Mouse (Mus musculus): ENCODE results near the gene Itsn2. TPM values are rescaled to one million over a fixed set of nuclear protein-coding genes. Genes with fewer than 3 reads are reported as not detected.
"Not testable (repeated sequence)": the region's sequence is repeated elsewhere in the genome, so short reads cannot be mapped to it uniquely, and the experiment has no call there.

The Itsn2 gene
- polyA plus RNA-seq, 1 experiment from 2014 or later, result 13.0 TPM

DNA sequence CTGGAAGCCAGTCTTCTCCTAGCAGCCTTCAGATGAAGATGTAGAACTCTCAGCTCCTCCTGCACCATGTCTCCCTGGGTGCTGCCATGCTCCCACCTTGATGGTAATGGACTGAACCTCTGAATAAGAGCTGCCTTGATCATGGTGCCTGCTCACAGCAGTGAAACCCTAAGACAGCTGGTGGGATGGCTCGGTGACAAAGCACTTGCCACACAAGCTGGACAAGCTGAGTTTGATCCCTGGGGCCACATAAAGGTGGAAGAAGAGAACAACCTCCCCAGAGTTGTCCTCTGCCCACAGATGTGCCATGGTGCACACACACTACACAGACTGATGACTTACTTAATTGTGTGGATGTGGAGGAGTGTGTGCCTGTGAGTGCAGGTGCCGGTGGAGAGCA lies 95.9 kb downstream of the Itsn2 start:
- no peak for DNase-seq (ENCODE audit: low spot score)
- no peak overlapping the region for H3K4me3 ChIP-seq (ENCODE audit: low read depth, low read length)
- no peak overlapping the region for H3K27ac ChIP-seq (ENCODE audit: low read depth, low read length)
- H3K9ac ChIP-seq (ENCODE audit: low read length), result no peak overlapping the region
- no peak overlapping the region for H3K4me2 ChIP-seq (ENCODE audit: low read length)
- H3K36me3 ChIP-seq (ENCODE audit: control insufficient read depth, insufficient read depth, low read length), result no peaks in the 10 kb centered on the region
- H3K27me3 ChIP-seq (replicated peaks; ENCODE audit: control insufficient read depth, insufficient read depth, low read length), result no peaks in the 10 kb centered on the region
- ATAC-seq, result no peak
- H3K9me3 ChIP-seq (replicated peaks; ENCODE audit: control insufficient read depth, low read length), result no peaks in the 10 kb centered on the region
- no peaks in the 10 kb centered on the region for H3K4me1 ChIP-seq (ENCODE audit: control insufficient read depth, insufficient read depth, low read length)
- 91% methylated on average over 2 of the region's 2 CpGs for WGBS

DNA sequence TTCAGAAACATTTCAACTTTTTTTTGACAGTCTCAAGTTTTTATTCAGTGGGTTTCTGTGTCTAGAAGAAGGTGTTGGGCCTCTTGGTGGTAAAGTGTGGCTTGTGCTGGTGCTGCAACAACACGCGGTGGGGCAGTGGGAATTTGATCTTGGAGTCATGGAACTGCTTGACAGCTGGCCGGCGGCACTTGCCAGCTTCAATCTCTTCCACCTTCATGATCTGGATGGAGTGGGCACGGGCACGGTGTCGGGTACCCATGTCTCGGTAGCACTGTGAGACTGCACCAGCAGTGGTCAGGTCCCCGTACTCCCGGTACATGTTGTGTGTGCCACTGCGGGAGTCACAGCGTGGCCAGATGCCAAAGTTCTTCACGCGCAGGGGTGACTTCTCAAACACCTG lies 96.9 kb downstream of the Itsn2 start:
- no peaks in the 10 kb centered on the region for H3K36me3 ChIP-seq (ENCODE audit: control insufficient read depth, insufficient read depth, low read length)
- no peaks in the 10 kb centered on the region for H3K4me1 ChIP-seq (ENCODE audit: control insufficient read depth, insufficient read depth, low read length)
- ATAC-seq, result no peak
- H3K9ac ChIP-seq (ENCODE audit: low read length), result no peak overlapping the region
- no peaks in the 10 kb centered on the region for H3K9me3 ChIP-seq (replicated peaks; ENCODE audit: control insufficient read depth, low read length)
- 92% methylated on average over 14 of the region's 14 CpGs for WGBS
- no peak for DNase-seq (ENCODE audit: low spot score)
- no peak overlapping the region for H3K4me2 ChIP-seq (ENCODE audit: low read length)
- H3K4me3 ChIP-seq (ENCODE audit: low read depth, low read length), result no peak overlapping the region
- H3K27ac ChIP-seq (ENCODE audit: low read depth, low read length), result no peak overlapping the region
- H3K27me3 ChIP-seq (replicated peaks; ENCODE audit: control insufficient read depth, insufficient read depth, low read length), result no peaks in the 10 kb centered on the region

DNA sequence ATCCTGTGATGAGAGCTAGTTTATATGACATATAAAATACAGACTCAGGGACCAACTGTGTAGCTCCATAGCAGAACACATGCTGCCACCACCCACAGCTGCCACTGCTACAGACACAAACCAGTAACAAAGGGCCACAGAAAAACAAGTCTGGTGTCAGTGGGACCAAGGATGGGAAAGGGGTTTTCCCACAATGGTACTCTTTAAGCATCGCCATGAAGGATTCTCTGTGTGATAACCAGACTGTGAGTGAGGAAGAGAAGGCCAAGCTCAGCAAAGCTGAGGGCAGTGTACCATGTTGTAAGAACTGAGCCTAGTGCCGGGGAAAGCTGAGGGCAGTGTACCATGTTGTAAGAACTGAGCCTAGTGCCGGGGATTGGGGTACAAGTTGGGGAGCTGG lies 98.8 kb downstream of the Itsn2 start:
- Histone ChIP-seq H3K27me3 (replicated peaks; ENCODE audit: control insufficient read depth, insufficient read depth, low read length) (no peaks in the 10 kb centered on the region), H3K27ac (ENCODE audit: low read depth, low read length) (no peak overlapping the region), H3K4me3 (ENCODE audit: low read depth, low read length) (no peak overlapping the region), H3K9me3 (replicated peaks; ENCODE audit: control insufficient read depth, low read length) (no peaks in the 10 kb centered on the region), H3K9ac (ENCODE audit: low read length) (no peak overlapping the region), H3K36me3 (ENCODE audit: control insufficient read depth, insufficient read depth, low read length) (no peaks in the 10 kb centered on the region), H3K4me1 (ENCODE audit: control insufficient read depth, insufficient read depth, low read length) (no peaks in the 10 kb centered on the region), H3K4me2 (ENCODE audit: low read length) (no peak overlapping the region)
- ATAC-seq, result no peak
- no peak for DNase-seq (ENCODE audit: low spot score)
- WGBS, result 93% methylated on average over 3 of the region's 3 CpGs

DNA sequence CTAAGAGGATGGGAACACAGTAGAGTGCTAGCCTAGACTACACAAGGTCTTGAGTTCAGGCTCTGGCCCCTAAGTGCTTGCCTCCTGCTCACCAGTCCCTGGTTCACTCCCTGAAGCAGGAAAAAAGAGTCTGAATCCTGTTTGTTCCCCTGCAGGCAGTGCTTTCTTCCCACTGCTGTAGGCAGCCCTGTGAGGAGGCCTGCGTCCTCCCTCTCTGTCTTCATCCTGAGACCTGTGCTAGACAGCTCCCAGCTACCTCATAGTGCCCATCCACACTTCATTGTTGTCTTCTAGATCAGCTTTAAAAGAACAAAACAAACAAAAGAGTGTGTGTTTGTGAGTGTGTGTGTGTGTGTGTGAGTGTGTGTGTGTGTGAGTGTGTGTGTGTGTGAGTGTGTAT lies 102.1 kb downstream of the Itsn2 start:
- no peak overlapping the region for H3K4me2 ChIP-seq (ENCODE audit: low read length)
- DNase-seq (ENCODE audit: low spot score) (no peak), ATAC-seq (no peak)
- no peaks in the 10 kb centered on the region for H3K4me1 ChIP-seq (ENCODE audit: control insufficient read depth, insufficient read depth, low read length)
- 0 out of 2 replicates have a peak, but pooled peaks cover 7% of the 10 kb centered on the region for H3K36me3 ChIP-seq (ENCODE audit: control insufficient read depth, insufficient read depth, low read length)
- H3K27ac ChIP-seq (ENCODE audit: low read depth, low read length), result no peak overlapping the region
- 74% methylated on average over 1 of the region's 1 CpGs for WGBS
- H3K27me3 ChIP-seq (replicated peaks; ENCODE audit: control insufficient read depth, insufficient read depth, low read length), result no peaks in the 10 kb centered on the region
- no peaks in the 10 kb centered on the region for H3K9me3 ChIP-seq (replicated peaks; ENCODE audit: control insufficient read depth, low read length)
- H3K4me3 ChIP-seq (ENCODE audit: low read depth, low read length), result no peak overlapping the region
- H3K9ac ChIP-seq (ENCODE audit: low read length), result no peak overlapping the region

DNA sequence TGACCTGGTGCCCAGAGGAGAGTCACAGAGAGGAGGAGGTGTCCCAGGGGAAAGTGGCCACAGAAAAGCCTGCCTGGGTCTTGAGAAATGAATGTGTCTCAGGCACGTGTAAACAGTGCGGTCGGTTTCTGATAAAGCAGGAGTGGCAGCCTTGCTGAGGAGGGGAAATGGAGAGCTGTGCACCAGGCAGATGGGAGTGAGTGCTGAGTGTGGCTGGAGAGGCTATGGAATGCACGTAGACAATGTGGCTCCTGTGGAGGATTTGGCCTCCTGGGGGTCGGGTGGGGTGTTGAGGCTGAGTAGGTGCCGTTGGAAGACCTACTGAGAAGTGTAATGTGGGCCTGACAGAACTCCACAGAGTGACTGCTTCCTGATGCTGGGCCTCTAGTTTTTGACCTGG lies 113.2 kb downstream of the Itsn2 start:
- H3K36me3 ChIP-seq (ENCODE audit: control insufficient read depth, insufficient read depth, low read length), result peaks cover 16% of the 10 kb centered on the region
- H3K9me3 ChIP-seq (replicated peaks; ENCODE audit: control insufficient read depth, low read length); ATAC-seq; H3K27ac ChIP-seq (ENCODE audit: low read depth, low read length); H3K4me3 ChIP-seq (ENCODE audit: low read depth, low read length); H3K9ac ChIP-seq (ENCODE audit: low read length); H3K4me1 ChIP-seq (ENCODE audit: control insufficient read depth, insufficient read depth, low read length); H3K4me2 ChIP-seq (ENCODE audit: low read length); H3K27me3 ChIP-seq (replicated peaks; ENCODE audit: control insufficient read depth, insufficient read depth, low read length); DNase-seq (ENCODE audit: low spot score): not testable (repeated sequence)
- WGBS, result 73% methylated on average over 6 of the region's 6 CpGs

DNA sequence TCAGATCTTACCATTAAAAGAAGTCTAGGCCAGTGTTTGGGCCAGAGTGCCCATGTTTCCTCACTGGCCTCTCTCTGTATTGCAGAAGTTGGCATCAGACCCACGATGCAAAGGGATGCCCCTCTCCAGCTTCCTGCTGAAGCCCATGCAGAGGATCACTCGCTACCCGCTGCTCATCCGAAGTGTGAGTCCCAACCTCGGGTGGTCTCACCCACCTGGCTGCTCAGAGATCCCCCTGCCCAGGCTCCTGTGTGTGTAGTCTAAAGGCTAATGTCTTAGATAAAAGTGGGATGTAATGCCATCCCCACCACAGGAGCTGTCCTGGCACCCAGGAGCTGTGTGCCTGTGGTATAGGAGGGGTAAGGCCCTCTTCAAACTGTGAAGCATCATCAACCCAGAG lies 113.7 kb downstream of the Itsn2 start:
- DNase-seq (ENCODE audit: low spot score) (no peak), ATAC-seq (no peak)
- H3K4me2 ChIP-seq (ENCODE audit: low read length), result no peak overlapping the region
- no peaks in the 10 kb centered on the region for H3K27me3 ChIP-seq (replicated peaks; ENCODE audit: control insufficient read depth, insufficient read depth, low read length)
- no peaks in the 10 kb centered on the region for H3K4me1 ChIP-seq (ENCODE audit: control insufficient read depth, insufficient read depth, low read length)
- H3K4me3 ChIP-seq (ENCODE audit: low read depth, low read length), result no peak overlapping the region
- no peak overlapping the region for H3K9ac ChIP-seq (ENCODE audit: low read length)
- WGBS, result 91% methylated on average over 5 of the region's 5 CpGs
- no peak overlapping the region for H3K27ac ChIP-seq (ENCODE audit: low read depth, low read length)
- no peaks in the 10 kb centered on the region for H3K9me3 ChIP-seq (replicated peaks; ENCODE audit: control insufficient read depth, low read length)
- peaks cover 16% of the 10 kb centered on the region for H3K36me3 ChIP-seq (ENCODE audit: control insufficient read depth, insufficient read depth, low read length)

DNA sequence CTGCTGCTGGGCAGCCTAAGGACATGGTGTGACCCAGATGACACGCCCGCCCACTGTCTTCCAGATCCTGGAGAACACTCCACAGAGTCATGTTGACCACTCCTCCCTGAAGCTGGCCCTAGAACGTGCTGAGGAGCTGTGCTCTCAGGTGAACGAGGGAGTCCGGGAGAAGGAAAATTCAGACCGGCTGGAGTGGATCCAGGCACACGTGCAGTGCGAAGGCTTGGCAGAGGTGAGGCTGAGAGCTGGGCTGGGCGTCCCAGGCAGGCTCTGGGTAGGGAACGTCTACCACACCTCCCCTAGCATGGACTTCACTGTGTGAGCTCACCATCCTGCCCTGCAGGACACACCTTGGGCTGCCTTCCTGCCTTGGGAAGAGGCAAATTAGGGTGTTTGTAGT lies 114.5 kb downstream of the Itsn2 start:
- Histone ChIP-seq H3K36me3 (ENCODE audit: control insufficient read depth, insufficient read depth, low read length) (peaks cover 14% of the 10 kb centered on the region), H3K27me3 (replicated peaks; ENCODE audit: control insufficient read depth, insufficient read depth, low read length) (no peaks in the 10 kb centered on the region), H3K27ac (ENCODE audit: low read depth, low read length) (no peak overlapping the region), H3K4me2 (ENCODE audit: low read length) (no peak overlapping the region), H3K9ac (ENCODE audit: low read length) (no peak overlapping the region), H3K9me3 (replicated peaks; ENCODE audit: control insufficient read depth, low read length) (no peaks in the 10 kb centered on the region), H3K4me1 (ENCODE audit: control insufficient read depth, insufficient read depth, low read length) (no peaks in the 10 kb centered on the region), H3K4me3 (ENCODE audit: low read depth, low read length) (no peak overlapping the region)
- WGBS, result 89% methylated on average over 10 of the region's 10 CpGs
- ATAC-seq (no peak), DNase-seq (ENCODE audit: low spot score) (no peak)

DNA sequence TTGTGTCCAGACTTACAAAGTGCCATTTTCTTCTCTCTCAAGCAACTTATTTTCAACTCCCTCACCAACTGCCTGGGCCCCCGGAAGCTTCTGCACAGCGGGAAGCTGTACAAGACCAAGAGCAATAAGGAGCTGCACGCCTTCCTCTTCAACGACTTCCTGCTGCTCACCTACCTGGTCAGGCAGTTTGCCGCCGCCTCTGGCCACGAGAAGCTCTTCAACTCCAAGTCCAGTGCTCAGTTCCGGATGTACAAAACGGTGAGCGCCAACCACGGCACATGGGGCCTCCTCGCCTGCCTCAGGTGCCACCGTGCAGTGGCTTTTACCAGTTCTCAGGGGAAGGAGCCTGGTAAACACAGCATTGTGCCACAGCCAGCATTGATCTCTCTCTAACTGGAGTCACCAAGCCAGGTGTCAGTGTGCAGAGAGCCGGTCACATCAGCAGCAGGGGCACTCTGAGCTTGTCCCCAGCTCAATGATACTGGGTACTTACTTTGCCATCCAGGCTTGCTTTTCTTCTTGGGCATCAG lies 115.1 kb downstream of the Itsn2 start:
- H3K4me3 ChIP-seq (ENCODE audit: low read depth, low read length), result no peak overlapping the region
- no peak overlapping the region for H3K27ac ChIP-seq (ENCODE audit: low read depth, low read length)
- H3K9me3 ChIP-seq (replicated peaks; ENCODE audit: control insufficient read depth, low read length), result no peaks in the 10 kb centered on the region
- DNase-seq (ENCODE audit: low spot score) (no peak), ATAC-seq (no peak)
- no peaks in the 10 kb centered on the region for H3K4me1 ChIP-seq (ENCODE audit: control insufficient read depth, insufficient read depth, low read length)
- H3K9ac ChIP-seq (ENCODE audit: low read length), result no peak overlapping the region
- WGBS, result 91% methylated on average over 14 of the region's 14 CpGs
- H3K27me3 ChIP-seq (replicated peaks; ENCODE audit: control insufficient read depth, insufficient read depth, low read length), result no peaks in the 10 kb centered on the region
- H3K4me2 ChIP-seq (ENCODE audit: low read length), result no peak overlapping the region
- peaks cover 19% of the 10 kb centered on the region for H3K36me3 ChIP-seq (ENCODE audit: control insufficient read depth, insufficient read depth, low read length)

DNA sequence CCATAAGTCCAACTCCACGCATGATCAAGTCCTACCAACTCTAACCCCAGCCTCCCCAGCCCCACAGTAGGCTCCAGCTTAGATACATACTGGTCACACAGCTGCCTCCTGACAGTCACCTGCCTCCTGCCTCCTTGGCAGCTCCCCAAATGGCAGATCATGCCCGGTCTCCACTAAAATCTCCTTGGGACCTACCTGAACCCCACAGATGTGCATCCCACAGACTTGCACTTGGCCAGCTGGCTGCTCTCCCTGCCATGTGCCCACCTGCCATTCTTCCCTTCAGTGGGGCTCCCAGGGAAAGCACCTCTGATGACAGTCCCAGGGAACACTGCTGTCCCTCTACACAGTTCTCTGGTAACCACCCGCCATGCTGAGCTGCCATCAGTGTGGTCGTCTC lies 115.9 kb downstream of the Itsn2 start:
- no peak overlapping the region for H3K27ac ChIP-seq (ENCODE audit: low read depth, low read length)
- 83% methylated on average over 4 of the region's 4 CpGs for WGBS
- H3K4me3 ChIP-seq (ENCODE audit: low read depth, low read length), result no peak overlapping the region
- DNase-seq (ENCODE audit: low spot score), result no peak
- H3K4me1 ChIP-seq (ENCODE audit: control insufficient read depth, insufficient read depth, low read length), result no peaks in the 10 kb centered on the region
- H3K9ac ChIP-seq (ENCODE audit: low read length), result no peak overlapping the region
- H3K27me3 ChIP-seq (replicated peaks; ENCODE audit: control insufficient read depth, insufficient read depth, low read length), result no peaks in the 10 kb centered on the region
- H3K9me3 ChIP-seq (replicated peaks; ENCODE audit: control insufficient read depth, low read length), result no peaks in the 10 kb centered on the region
- H3K36me3 ChIP-seq (ENCODE audit: control insufficient read depth, insufficient read depth, low read length), result peaks cover 24% of the 10 kb centered on the region
- no peak for ATAC-seq
- H3K4me2 ChIP-seq (ENCODE audit: low read length), result no peak overlapping the region

All from forebrain, embryonic 14.5 days (tissue).